Mouse (Mus musculus) hindbrain, postnatal 0 days (tissue): ENCODE measurements around the gene A4gnt. TPM values are rescaled to one million over a fixed set of nuclear protein-coding genes. Genes with fewer than 3 reads are reported as not detected.
A peak's percentile ranks its signal among the peaks of the same experiment; 100 is the strongest.

Experiments used
- ATAC-seq: fragments of 200-750 bp; cut with Nextera tagmentation; 2 replicates; pipeline ENCODE4 v1.8.0; 2017; ENCODE audit warnings: mild to moderate bottlenecking, moderate TSS enrichment, moderate library complexity
- DNase-seq: peaks from one replicate; pipeline ENCODE4 v3.0.0-alpha.2; 2015; ENCODE audit warnings: low spot score
- H3K27ac ChIP-seq: fragments of 300-500 bp; sonication (generic); 2 replicates; pipeline ENCODE4 v1.5.1; 2014; ENCODE audit warnings: mild to moderate bottlenecking
- H3K27me3 ChIP-seq: fragments of 300-500 bp; sonication (generic); 2 replicates; pipeline ENCODE4 v1.6.1; 2014; ENCODE audit warnings: low read length, mixed read lengths; ENCODE audit not compliant: insufficient read depth
- H3K36me3 ChIP-seq: fragments of 300-500 bp; sonication (generic); 2 replicates; pipeline ENCODE4 v1.6.1; 2014; ENCODE audit warnings: low read length, mixed read lengths; ENCODE audit not compliant: insufficient read depth
- H3K4me1 ChIP-seq: fragments of 300-500 bp; sonication (generic); 2 replicates; pipeline ENCODE4 v1.6.1; 2014; ENCODE audit warnings: antibody characterized with exemption, low read length, mixed read lengths; ENCODE audit not compliant: insufficient read depth
- H3K4me2 ChIP-seq: fragments of 300-500 bp; sonication (generic); 2 replicates; pipeline ENCODE4 v1.6.1; 2014; ENCODE audit warnings: low read depth, mild to moderate bottlenecking, low read length, moderate library complexity, mixed read lengths
- H3K4me3 ChIP-seq: fragments of 300-500 bp; sonication (generic); 2 replicates; pipeline ENCODE4 v1.5.1; 2014; ENCODE audit warnings: low read length
- H3K9ac ChIP-seq: fragments of 300-500 bp; sonication (generic); replicated peaks from 2 replicates; pipeline ENCODE4 v1.6.1; 2014; ENCODE audit warnings: mild to moderate bottlenecking, low read length, moderate library complexity, mixed read lengths
- H3K9me3 ChIP-seq: fragments of 300-500 bp; sonication (generic); 2 replicates; pipeline ENCODE4 v1.6.1; 2016; ENCODE audit warnings: low read length, mixed read lengths
- CTCF ChIP-seq: IDR thresholded peaks from 2 replicates; pipeline ENCODE4 v1.5.1; 2016; ENCODE audit warnings: antibody characterized with exemption, control low read depth, low read depth
- WGBS: fragments of 180-500 bp; shearing (Covaris S2); extraction: QIAGEN DNeasy Blood & Tissue Kit; methylation state at CpG from one replicate; pipeline ENCODE4 v1.1.7; 2014; 5-methylcytosine and 5-hydroxymethylcytosine counted together
- polyA plus RNA-seq: library from polyadenylated mRNA; unstranded; fragments of >200 nt; fragmentation: Nextera tagmentation; extraction: Ambion mirVana; gene quantifications from 2 replicates; pipeline ENCODE4 v1.2.1, GENCODE M21; 2015
- total RNA-seq: library from RNA; depleted of rRNA; stranded (reverse); fragments of >200 nt; gene quantifications from 2 replicates; pipeline ENCODE4 v1.2.3, GENCODE M21; 2014; rRNA removed

Gene A4gnt
- total and polyA plus RNA-seq, 2 experiments from 2014 or later, result not detected

GRCm38 (mm10) chr9:99671603-99672002 is 59.3 kb downstream of the A4gnt start:
- Histone ChIP-seq H3K36me3 (peaks cover 4% of the 10 kb centered on the region; the same call in 1 of the 2 replicates), H3K9ac (no peak overlapping the region), H3K4me3 (no peak overlapping the region), H3K4me2 (no peak overlapping the region), H3K4me1 (no peaks in the 10 kb centered on the region), H3K9me3 (no peaks in the 10 kb centered on the region), H3K27ac (no peak overlapping the region), H3K27me3 (no peaks in the 10 kb centered on the region)
- ATAC-seq (no peak), DNase-seq (peak; percentile 32)
- peak; percentile 62 for TF ChIP-seq CTCF
- WGBS, result 33% methylated on average over 2 of the region's 2 CpGs

Other genes starting within 250 kb of the A4gnt start
- gene Mras, start 175.1 kb upstream of the A4gnt start, total RNA-seq, result 75.5 and 95.2 TPM in 2 replicates
- 66.9 and 74.0 TPM in 2 replicates for gene Mras, start 175.1 kb upstream of the A4gnt start, polyA plus RNA-seq
- gene Nme9, start 161.0 kb upstream of the A4gnt start, total RNA-seq, result 1.0 TPM in 1 of 2 replicates, not detected in the other
- gene Nme9, start 161.0 kb upstream of the A4gnt start, polyA plus RNA-seq, result 0.64 and 0.82 TPM in 2 replicates
- gene Armc8, start 43.6 kb upstream of the A4gnt start, total RNA-seq, result 69.2 and 114 TPM in 2 replicates
- gene Armc8, start 43.6 kb upstream of the A4gnt start, polyA plus RNA-seq, result 66.9 and 68.5 TPM in 2 replicates
- 17.9 and 18.1 TPM in 2 replicates for gene Dbr1, start 36.7 kb upstream of the A4gnt start, total RNA-seq
- 27.4 and 30.7 TPM in 2 replicates for gene Dbr1, start 36.7 kb upstream of the A4gnt start, polyA plus RNA-seq
- 17.0 and 26.1 TPM in 2 replicates for gene Dzip1l, start 17.0 kb downstream of the A4gnt start, total RNA-seq
- 8.1 and 8.5 TPM in 2 replicates for gene Dzip1l, start 17.0 kb downstream of the A4gnt start, polyA plus RNA-seq
- not detected in 2 replicates for gene Cldn18, start 104.8 kb downstream of the A4gnt start, total RNA-seq
- gene Cldn18, start 104.8 kb downstream of the A4gnt start, polyA plus RNA-seq, result not detected in 2 replicates